Mouse (Mus musculus) midbrain, postnatal 0 days (tissue): Measurements from ENCODE around the gene Palm3. TPM values are rescaled to one million over a fixed set of nuclear protein-coding genes. Genes with fewer than 3 reads are reported as not detected.
A peak's percentile ranks its signal among the peaks of the same experiment; 100 is the strongest.

Experiments
- ATAC-seq: fragments of 200-750 bp; cut with Nextera tagmentation; 2 replicates; pipeline ENCODE4 v1.8.0; 2017; ENCODE audit warnings: moderate number of reproducible peaks, mild to moderate bottlenecking, moderate TSS enrichment, moderate library complexity; ENCODE audit not compliant: low FRiP score
- DNase-seq: peaks from one replicate; pipeline ENCODE4 v3.0.0-alpha.2; 2015; ENCODE audit warnings: low spot score
- H3K27ac ChIP-seq: fragments of 300-500 bp; sonication (generic); 2 replicates; pipeline ENCODE4 v1.5.1; 2014; ENCODE audit warnings: low read depth, mild to moderate bottlenecking, low read length, mixed read lengths
- H3K27me3 ChIP-seq: fragments of 300-500 bp; sonication (generic); 2 replicates; pipeline ENCODE4 v1.6.1; 2014; ENCODE audit warnings: low read length, control low read depth, mixed read lengths; ENCODE audit not compliant: insufficient read depth
- H3K36me3 ChIP-seq: fragments of 300-500 bp; sonication (generic); 2 replicates; pipeline ENCODE4 v1.6.1; 2014; ENCODE audit warnings: low read length, control low read depth, mixed read lengths; ENCODE audit not compliant: insufficient read depth
- H3K4me1 ChIP-seq: fragments of 300-500 bp; sonication (generic); 2 replicates; pipeline ENCODE4 v1.6.1; 2014; ENCODE audit warnings: mild to moderate bottlenecking, control low read depth, antibody characterized with exemption, low read length, mixed read lengths; ENCODE audit not compliant: insufficient read depth
- H3K4me2 ChIP-seq: fragments of 300-500 bp; sonication (generic); 2 replicates; pipeline ENCODE4 v1.6.1; 2014; ENCODE audit warnings: low read depth, mild to moderate bottlenecking, low read length, mixed read lengths; ENCODE audit not compliant: poor library complexity, severe bottlenecking
- H3K4me3 ChIP-seq: fragments of 300-500 bp; sonication (generic); 2 replicates; pipeline ENCODE4 v1.5.1; 2014; ENCODE audit warnings: low read depth, mild to moderate bottlenecking, low read length, moderate library complexity
- H3K9ac ChIP-seq: fragments of 300-500 bp; sonication (generic); replicated peaks from 2 replicates; pipeline ENCODE4 v1.6.1; 2014; ENCODE audit warnings: mild to moderate bottlenecking, low read length, moderate library complexity, mixed read lengths; ENCODE audit not compliant: poor library complexity, severe bottlenecking
- H3K9me3 ChIP-seq: fragments of 300-500 bp; sonication (generic); 2 replicates; pipeline ENCODE4 v1.6.1; 2016; ENCODE audit warnings: low read length, control low read depth
- CTCF ChIP-seq: IDR thresholded peaks from 2 replicates; pipeline ENCODE4 v1.5.1; 2016; ENCODE audit warnings: antibody characterized with exemption, mild to moderate bottlenecking
- WGBS: fragments of 180-500 bp; shearing (Covaris S2); extraction: QIAGEN DNeasy Blood & Tissue Kit; methylation state at CpG from one replicate; pipeline ENCODE4 v1.1.7; 2014; 5-methylcytosine and 5-hydroxymethylcytosine counted together
- polyA plus RNA-seq: library from polyadenylated mRNA; unstranded; fragments of >200 nt; fragmentation: Nextera tagmentation; extraction: Ambion mirVana; gene quantifications from 2 replicates; pipeline ENCODE4 v1.2.1, GENCODE M21; 2015
- total RNA-seq: library from RNA; depleted of rRNA; stranded (reverse); fragments of >200 nt; gene quantifications from 2 replicates; pipeline ENCODE4 v1.2.3, GENCODE M21; 2014

Gene Palm3
- total and polyA plus RNA-seq, 2 experiments from 2014 or later: 4.4 to 8.0 TPM

DNA sequence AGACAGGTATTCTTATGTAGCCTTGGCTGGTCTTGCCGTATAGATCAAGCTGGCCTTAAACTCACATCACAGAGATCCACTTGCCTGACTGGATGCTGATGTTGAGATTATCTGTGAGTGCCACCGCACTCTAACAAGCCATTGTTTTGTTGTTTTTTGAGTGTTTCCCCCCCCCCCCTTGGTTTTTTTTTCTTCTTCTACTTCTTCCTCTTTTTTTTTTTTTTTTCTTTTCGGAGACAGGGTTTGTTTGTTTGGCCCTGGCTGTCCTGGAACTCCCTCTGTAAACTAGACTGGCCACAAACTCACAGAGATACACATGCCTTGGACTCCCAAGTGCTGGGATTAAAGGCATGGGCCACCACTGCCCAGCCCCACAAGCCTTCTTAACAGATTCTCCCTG, 27.2 kb upstream of the Palm3 start:
- DNase-seq (no peak), ATAC-seq (no peak)
- Histone ChIP-seq H3K4me3 (no peak overlapping the region), H3K27me3 (no peaks in the 10 kb centered on the region), H3K9me3 (no peaks in the 10 kb centered on the region), H3K4me2 (no peak overlapping the region), H3K27ac (no peak overlapping the region), H3K36me3 (peaks cover 28% of the 10 kb centered on the region), H3K9ac (no peak overlapping the region), H3K4me1 (peaks cover 3% of the 10 kb centered on the region; the same call in 1 of the 2 replicates)
- TF ChIP-seq CTCF: no peak
- 91% methylated on average over 3 of the region's 3 CpGs for WGBS

DNA sequence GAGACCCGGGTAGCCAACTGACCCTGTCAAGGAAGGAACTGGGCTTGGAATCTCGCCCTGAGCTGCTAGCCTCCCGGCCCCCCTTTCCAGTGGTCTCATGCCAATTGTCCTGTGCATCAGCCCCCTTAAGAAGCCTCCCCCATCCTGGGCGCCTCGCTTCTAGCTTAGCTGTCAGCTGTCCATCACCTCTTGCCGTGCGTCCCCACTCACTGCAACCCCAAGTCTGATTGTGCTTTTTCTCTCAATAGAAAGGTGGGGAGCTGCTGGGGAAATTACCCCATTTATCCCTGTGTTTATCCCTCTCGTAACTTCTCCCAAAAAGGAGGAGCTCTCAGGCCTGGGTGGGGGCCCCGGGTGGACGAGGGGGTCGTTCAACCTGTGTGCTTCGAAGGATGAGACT, 25.3 kb upstream of the Palm3 start:
- no peaks in the 10 kb centered on the region for H3K27me3 ChIP-seq
- no peak overlapping the region for H3K27ac ChIP-seq
- H3K4me2 ChIP-seq: peak overlapping the region; percentile 92; the same call in 1 of the 2 replicates
- no peak for TF ChIP-seq CTCF
- no peaks in the 10 kb centered on the region for H3K9me3 ChIP-seq
- H3K4me1 ChIP-seq: peaks cover 5% of the 10 kb centered on the region; the same call in 1 of the 2 replicates
- DNase-seq (no peak), ATAC-seq (no peak)
- peaks cover 16% of the 10 kb centered on the region for H3K36me3 ChIP-seq
- 13% methylated on average over 12 of the region's 12 CpGs for WGBS
- no peak overlapping the region for H3K9ac ChIP-seq
- H3K4me3 ChIP-seq: peak overlapping the region; percentile 73

DNA sequence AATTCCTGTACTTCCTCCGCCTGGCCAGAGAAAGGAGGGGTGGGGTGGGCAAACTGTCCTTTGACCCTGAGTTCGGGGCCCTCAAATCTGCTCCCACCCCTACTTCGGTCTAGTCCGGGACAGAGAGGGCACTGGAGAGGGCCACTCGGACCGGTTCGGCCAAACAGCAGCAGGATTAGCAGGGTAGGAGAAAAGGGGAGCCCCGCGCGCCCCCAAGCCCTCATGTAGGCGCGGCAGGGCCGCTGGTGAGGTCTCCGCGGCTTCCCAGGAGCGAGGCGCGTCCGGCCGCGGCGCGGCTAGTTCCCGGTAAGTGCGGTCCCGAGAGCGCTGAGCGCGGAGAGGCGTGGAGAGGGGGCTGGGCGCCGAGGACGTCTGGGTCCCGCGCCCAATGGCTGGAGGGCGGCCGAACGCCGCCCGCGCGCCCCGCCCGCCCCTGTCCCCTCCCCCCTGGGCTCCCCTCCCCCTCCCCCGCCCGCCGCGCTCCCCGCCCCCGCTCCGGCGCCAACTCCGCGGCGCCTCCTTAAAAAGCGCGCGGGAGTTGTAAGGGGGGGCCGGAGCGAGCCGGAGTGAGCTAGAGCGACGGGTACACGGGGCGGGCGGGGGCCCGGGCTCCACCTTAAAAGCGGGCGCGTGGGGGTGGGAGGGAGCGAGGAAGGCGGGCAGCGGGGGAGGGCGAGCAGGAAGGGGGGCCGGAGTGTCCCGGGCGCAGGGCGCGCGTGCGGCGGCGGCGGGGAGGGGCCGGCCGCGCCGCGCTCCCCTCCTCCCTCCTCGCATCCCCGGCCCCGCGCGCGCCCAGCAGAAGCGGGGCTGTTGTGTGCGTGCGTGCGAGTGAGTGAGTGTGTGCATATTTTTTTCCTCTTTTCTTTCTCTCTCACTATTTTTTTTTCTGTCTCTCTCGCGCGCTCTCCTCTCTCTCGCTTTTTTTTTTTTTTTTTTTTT, 24.4 kb upstream of the Palm3 start:
- no peak for TF ChIP-seq CTCF
- peaks cover 5% of the 10 kb centered on the region; the same call in 1 of the 2 replicates for H3K4me1 ChIP-seq
- H3K4me2 ChIP-seq: peak overlapping the region; percentile 92
- peak; percentile 86 for DNase-seq
- peak; percentile 71 for ATAC-seq
- peaks cover 8% of the 10 kb centered on the region for H3K36me3 ChIP-seq
- H3K4me3 ChIP-seq: peak overlapping the region; percentile 73
- H3K9ac ChIP-seq: peak overlapping the region; percentile 79
- H3K27ac ChIP-seq: peak overlapping the region; percentile 87
- H3K27me3 ChIP-seq: no peaks in the 10 kb centered on the region
- WGBS: under 1% methylated on average over 32 of the region's 103 CpGs
- H3K9me3 ChIP-seq: no peaks in the 10 kb centered on the region

DNA sequence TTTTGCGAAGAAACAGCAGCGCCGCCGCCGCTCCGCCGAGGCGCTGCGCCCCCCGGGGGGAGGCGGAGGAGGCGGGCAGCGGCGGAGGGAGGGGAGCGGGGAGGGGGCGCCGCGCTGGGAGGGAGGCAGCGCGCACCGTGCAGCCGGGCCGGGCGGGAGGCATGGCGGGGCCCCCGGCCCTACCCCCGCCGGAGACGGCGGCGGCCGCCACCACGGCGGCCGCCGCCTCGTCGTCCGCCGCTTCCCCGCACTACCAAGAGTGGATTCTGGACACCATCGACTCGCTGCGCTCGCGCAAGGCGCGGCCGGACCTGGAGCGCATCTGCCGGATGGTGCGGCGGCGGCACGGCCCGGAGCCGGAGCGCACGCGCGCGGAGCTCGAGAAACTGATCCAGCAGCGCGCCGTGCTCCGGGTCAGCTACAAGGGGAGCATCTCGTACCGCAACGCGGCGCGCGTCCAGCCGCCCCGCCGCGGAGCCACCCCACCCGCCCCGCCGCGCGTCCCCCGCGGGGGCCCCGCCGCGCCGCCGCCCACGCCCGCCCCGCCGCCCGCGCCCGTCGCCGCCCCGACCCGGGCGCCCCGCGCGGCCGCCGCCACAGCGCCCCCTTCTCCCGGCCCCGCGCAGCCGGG, 23.6 kb upstream of the Palm3 start, which contains the start of gene Samd1:
Samd1 (plus strand) TSS at position 162 of the 631 bp plus-strand sequence.
- DNase-seq (peak; percentile 66), ATAC-seq (peak; percentile 21; the same call in 1 of the 2 replicates)
- H3K4me2 ChIP-seq: peak within 1 kb of the TSS; percentile 92
- H3K4me1 ChIP-seq: peaks cover 5% of the 10 kb centered on the region; the same call in 1 of the 2 replicates
- H3K4me3 ChIP-seq: peak within 1 kb of the TSS; percentile 73
- no peaks in the 10 kb centered on the region for H3K27me3 ChIP-seq
- peak within 1 kb of the TSS; percentile 87 for H3K27ac ChIP-seq
- 0 out of 2 replicates have a peak, but pooled peaks cover 2% of the 10 kb centered on the region for H3K36me3 ChIP-seq
- no peaks in the 10 kb centered on the region for H3K9me3 ChIP-seq
- under 1% methylated on average over 47 of the region's 112 CpGs for WGBS
- H3K9ac ChIP-seq: peak within 1 kb of the TSS; percentile 79
- TF ChIP-seq CTCF: no peak

DNA sequence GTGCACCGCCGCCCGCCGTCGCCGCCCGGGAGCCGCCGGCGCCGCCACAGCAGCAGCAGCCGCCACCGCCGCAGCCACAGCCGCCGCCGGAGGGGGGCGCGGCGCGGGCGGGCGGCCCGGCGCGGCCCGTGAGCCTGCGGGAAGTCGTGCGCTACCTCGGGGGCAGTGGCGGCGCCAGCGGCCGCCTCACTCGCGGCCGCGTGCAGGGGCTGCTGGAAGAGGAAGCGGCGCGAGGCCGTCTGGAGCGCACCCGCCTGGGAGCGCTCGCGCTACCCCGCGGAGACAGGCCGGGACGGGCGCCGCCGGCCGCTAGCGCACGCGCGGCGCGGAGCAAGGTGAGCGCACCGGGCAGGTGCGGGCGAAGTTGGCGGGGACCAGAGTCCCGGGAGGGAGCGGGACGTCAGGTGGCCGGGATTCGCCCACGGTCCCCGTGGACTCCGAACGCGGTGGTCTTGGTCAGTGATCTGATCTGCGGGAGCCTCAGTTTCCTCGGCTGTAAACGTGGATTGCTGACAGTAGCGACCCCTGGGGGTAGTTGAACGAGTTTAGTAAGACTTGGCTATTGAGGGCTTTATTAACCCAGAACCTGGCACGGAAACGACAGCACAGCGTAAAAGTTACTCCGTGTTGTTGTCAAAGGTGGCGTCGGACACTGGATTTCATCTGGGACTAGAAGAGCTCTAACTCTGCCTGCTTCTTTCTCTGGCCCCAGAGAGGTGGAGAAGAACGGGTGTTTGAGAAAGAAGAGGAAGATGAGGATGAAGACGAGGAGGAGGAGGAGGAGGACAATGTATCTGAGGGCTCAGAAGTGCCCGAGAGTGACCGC, 22.8 kb upstream of the Palm3 start:
- 1% methylated on average over 64 of the region's 92 CpGs for WGBS
- no peaks in the 10 kb centered on the region for H3K27me3 ChIP-seq
- peak overlapping the region; percentile 73 for H3K4me3 ChIP-seq
- H3K9ac ChIP-seq: peak overlapping the region; percentile 79
- H3K36me3 ChIP-seq: no peaks in the 10 kb centered on the region
- no peaks in the 10 kb centered on the region for H3K9me3 ChIP-seq
- DNase-seq: peak; percentile 69
- peak; percentile 72 for TF ChIP-seq CTCF
- 0 out of 2 replicates have a peak, but pooled peaks have one; percentile 5 for ATAC-seq
- peak overlapping the region; percentile 87 for H3K27ac ChIP-seq
- H3K4me1 ChIP-seq: peaks cover 5% of the 10 kb centered on the region; the same call in 1 of the 2 replicates
- H3K4me2 ChIP-seq: peak overlapping the region; percentile 92
